Mouse (Mus musculus) MEL (cell line): ENCODE results near the gene Atf7ip. TPM values are rescaled to one million over a fixed set of nuclear protein-coding genes. Genes with fewer than 3 reads are reported as not detected.

ENCODE experiments used
- DNase-seq: peaks from one replicate; pipeline ENCODE4 v3.0.0; 2011; ENCODE audit warnings: low read depth, low spot score
- H3K27ac ChIP-seq: 2 replicates; pipeline ENCODE4 v1.5.1; 2012; ENCODE audit warnings: low read depth, mild to moderate bottlenecking, control low read depth, low read length, moderate library complexity; ENCODE audit not compliant: control insufficient read depth
- H3K27me3 ChIP-seq, 2 experiments: fragments of 150-350 bp in 1 of 2; sonication (generic) in 1 of 2; 2 replicates each; pipeline ENCODE4 v1.6.1; 2012; ENCODE audit warnings: low read length in 2 of 2, mild to moderate bottlenecking in 2 of 2, improper control_type of control experiment in 1 of 2, moderate library complexity in 1 of 2; ENCODE audit not compliant: insufficient read depth in 2 of 2, control insufficient read depth in 1 of 2
- H3K36me3 ChIP-seq, 2 experiments: 2 replicates each; pipeline ENCODE4 v1.6.1; 2012 to 2014; ENCODE audit warnings: low read length in 2 of 2, improper control_type of control experiment in 1 of 2, inconsistent platforms in 1 of 2, mild to moderate bottlenecking in 1 of 2; ENCODE audit not compliant: insufficient read depth in 2 of 2, control insufficient read depth in 1 of 2
- H3K4me1 ChIP-seq, 2 experiments: fragments of 150-350 bp in 1 of 2; sonication (generic) in 1 of 2; 2 replicates each; pipeline ENCODE4 v1.6.1; 2012; ENCODE audit warnings: low read length in 2 of 2, improper control_type of control experiment in 1 of 2, mild to moderate bottlenecking in 1 of 2; ENCODE audit not compliant: insufficient read depth in 2 of 2, control insufficient read depth in 1 of 2
- H3K4me3 ChIP-seq, 2 experiments: fragments of 150-350 bp in 1 of 2; sonication (generic) in 1 of 2; 2 replicates each; pipeline ENCODE4 v1.5.1; 2012; ENCODE audit warnings: low read depth in 2 of 2, low read length in 2 of 2, mild to moderate bottlenecking in 2 of 2, moderate library complexity in 2 of 2, control low read depth in 1 of 2, improper control_type of control experiment in 1 of 2; ENCODE audit not compliant: control insufficient read depth in 1 of 2, insufficient read depth in 1 of 2
- H3K79me2 ChIP-seq: 2 replicates; pipeline ENCODE4 v1.6.1; 2012; ENCODE audit warnings: mild to moderate bottlenecking, low read length, moderate library complexity; ENCODE audit not compliant: control insufficient read depth, poor library complexity, insufficient read depth
- H3K9ac ChIP-seq: 2 replicates; pipeline ENCODE4 v1.6.1; 2012; ENCODE audit warnings: low read depth, mild to moderate bottlenecking, control low read depth, low read length, moderate library complexity; ENCODE audit not compliant: control insufficient read depth, poor library complexity, severe bottlenecking
- H3K9me3 ChIP-seq: fragments of 150-350 bp; sonication (generic); replicated peaks from 2 replicates; pipeline ENCODE4 v1.6.1; 2012; ENCODE audit warnings: mild to moderate bottlenecking, low read length, improper control_type of control experiment, moderate library complexity; ENCODE audit not compliant: insufficient read depth
- CTCF ChIP-seq, 3 experiments: IDR thresholded peaks in 2 of 3; conservative IDR thresholded peaks in 1 of 3; 2 replicates each; pipeline ENCODE4 v1.5.1; 2011 to 2012; ENCODE audit warnings: low read length in 3 of 3, low read depth in 2 of 3, mild to moderate bottlenecking in 2 of 3, improper control_type of control experiment in 1 of 3, inconsistent platforms in 1 of 3, mixed read lengths in 1 of 3, moderate library complexity in 1 of 3; ENCODE audit not compliant: control insufficient read depth in 1 of 3, insufficient read depth in 1 of 3, poor library complexity in 1 of 3, severe bottlenecking in 1 of 3
- E2F4 ChIP-seq: IDR thresholded peaks from 2 replicates; pipeline ENCODE4 v1.6.1; 2011; ENCODE audit warnings: low read depth, low read length, improper control_type of control experiment, borderline replicate concordance
- GABPA ChIP-seq: IDR thresholded peaks from 2 replicates; pipeline ENCODE4 v1.6.1; 2012; ENCODE audit warnings: low read depth, mild to moderate bottlenecking, inconsistent platforms, low read length, improper control_type of control experiment, moderate library complexity
- MAZ ChIP-seq: IDR thresholded peaks from 2 replicates; pipeline ENCODE4 v1.6.1; 2012; ENCODE audit warnings: low read depth, mild to moderate bottlenecking, inconsistent platforms, low read length, improper control_type of control experiment
- POLR2AphosphoS2 ChIP-seq: IDR thresholded peaks from 2 replicates; pipeline ENCODE4 v1.6.1; 2011; ENCODE audit warnings: low read length, improper control_type of control experiment
- TAL1 ChIP-seq: IDR thresholded peaks from 2 replicates; pipeline ENCODE4 v1.6.1; 2012; ENCODE audit warnings: mild to moderate bottlenecking, inconsistent platforms, low read length, moderate library complexity, mixed read lengths
- UBTF ChIP-seq: IDR thresholded peaks from 2 replicates; pipeline ENCODE4 v1.6.1; 2012; ENCODE audit warnings: low read depth, mild to moderate bottlenecking, inconsistent platforms, low read length, improper control_type of control experiment, moderate library complexity, borderline replicate concordance; ENCODE audit not compliant: insufficient read depth
- USF1 ChIP-seq: IDR thresholded peaks from 2 replicates; pipeline ENCODE4 v1.6.1; 2014; ENCODE audit warnings: low read depth, mild to moderate bottlenecking, inconsistent platforms, low read length, improper control_type of control experiment, moderate library complexity
- ZC3H11A ChIP-seq: IDR thresholded peaks from 2 replicates; pipeline ENCODE4 v1.6.1; 2012; ENCODE audit warnings: low read depth, mild to moderate bottlenecking, inconsistent platforms, low read length, improper control_type of control experiment
- ZMIZ1 ChIP-seq: IDR thresholded peaks from 2 replicates; pipeline ENCODE4 v1.6.1; 2012; ENCODE audit warnings: low read depth, mild to moderate bottlenecking, inconsistent platforms, low read length, improper control_type of control experiment, moderate library complexity
- polyA plus RNA-seq, 2 experiments: library from polyadenylated mRNA; stranded (reverse) in 1 of 2; unstranded in 1 of 2; fragments of >175 nt in 1 of 2; fragments of >200 nt in 1 of 2; gene quantifications; 2 replicates each; pipeline versions ENCODE4 v1.2.1 to v1.2.4; 2012; ENCODE audit warnings: low replicate concordance in 2 of 2, low read depth in 1 of 2; ENCODE audit not compliant: insufficient read length in 2 of 2, insufficient read depth in 1 of 2, missing spikeins in 1 of 2
- total RNA-seq: library from RNA; depleted of rRNA; stranded (reverse); fragments of 300-350 nt; gene quantifications from 2 replicates; pipeline ENCODE4 v1.2.3, GENCODE M21; 2012

Atf7ip gene
- total and polyA plus RNA-seq, 3 experiments, result 7.3 to 56.1 (median 24.6) TPM

DNA sequence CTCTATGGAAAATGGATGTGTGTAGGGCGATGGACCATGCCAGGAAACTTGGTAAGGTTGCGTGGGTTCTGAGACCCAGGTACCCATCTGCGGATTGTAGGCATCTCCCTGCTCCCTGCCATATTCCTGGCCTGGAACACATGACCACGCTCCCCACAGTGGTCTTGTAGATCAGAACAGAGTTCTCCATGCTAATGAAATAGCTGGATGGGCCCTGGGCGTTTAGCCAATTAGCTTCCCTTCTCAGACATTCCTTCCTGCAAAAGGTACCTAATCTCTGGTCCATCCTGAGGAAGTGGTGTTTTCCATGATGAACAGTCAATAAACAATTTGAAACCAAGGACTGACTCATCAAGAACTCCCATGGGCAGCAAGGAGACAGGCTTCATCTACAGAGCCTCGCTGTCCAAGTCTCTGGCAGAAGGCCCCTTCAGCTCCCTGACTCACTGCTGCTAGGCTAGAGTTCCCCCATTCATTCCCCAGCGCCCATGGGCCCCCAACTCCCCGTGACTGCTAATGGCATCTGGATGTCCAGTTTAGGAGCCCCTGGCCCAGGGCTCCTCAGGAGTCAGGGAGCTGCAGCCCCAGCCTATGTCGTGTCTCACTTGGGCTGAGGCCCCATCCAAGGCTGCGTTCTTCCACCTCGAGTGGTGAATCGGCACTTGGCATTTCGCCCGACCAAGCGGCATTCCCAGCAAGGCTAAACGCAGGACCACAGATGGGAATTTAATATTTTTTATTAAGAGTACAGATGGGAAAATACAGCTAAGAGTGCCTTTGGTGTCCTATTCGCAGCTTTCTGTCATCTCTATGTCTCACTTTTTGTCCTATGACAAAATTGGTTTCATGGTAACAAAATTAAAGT lies 105.6 kb downstream of the Atf7ip start:
- no peak overlapping the region for H3K27ac ChIP-seq
- H3K4me1 ChIP-seq, result no peaks in the 10 kb centered on the region
- no peak overlapping the region for H3K4me3 ChIP-seq
- H3K27me3 ChIP-seq, result no peaks in the 10 kb centered on the region
- TF ChIP-seq USF1 (no peak), GABPA (no peak), MAZ (no peak), POLR2AphosphoS2 (peak; percentile 43; the same call in 1 of the 2 replicates)
- H3K79me2 ChIP-seq, result no peaks in the 10 kb centered on the region
- H3K9me3 ChIP-seq, result no peaks in the 10 kb centered on the region
- no peak overlapping the region for H3K9ac ChIP-seq
- DNase-seq, result no peak
- H3K36me3 ChIP-seq, result peaks cover 0 to 7% of the 10 kb centered on the region in 2 experiments; a peak in 2 of 4 replicates

GRCm38 (mm10) chr6:136612312-136612711 lies 106.3 kb downstream of the Atf7ip start:
- Histone ChIP-seq H3K36me3 (peaks cover 0 to 4% of the 10 kb centered on the region in 2 experiments; a peak in 2 of 4 replicates), H3K27me3 (no peaks in the 10 kb centered on the region), H3K4me1 (no peaks in the 10 kb centered on the region), H3K4me3 (no peak overlapping the region), H3K9ac (no peak overlapping the region), H3K79me2 (no peaks in the 10 kb centered on the region), H3K27ac (no peak overlapping the region), H3K9me3 (no peaks in the 10 kb centered on the region)
- peak; percentile 32 for DNase-seq
- TF ChIP-seq CTCF (IDR thresholded peaks at IDR 0.05 in 2 of 3, conservative IDR thresholded peaks at IDR 0.05 in 1 of 3; ENCODE audit: control insufficient read depth in 1 of 3, insufficient read depth in 1 of 3, low read depth in 2 of 3, low read length in 3 of 3, poor library complexity in 1 of 3, severe bottlenecking in 1 of 3) (peak in 2 of 3 experiments; percentile 24 to 34; a peak in 3 of 6 replicates), E2F4 (no peak), MAZ (no peak)

DNA sequence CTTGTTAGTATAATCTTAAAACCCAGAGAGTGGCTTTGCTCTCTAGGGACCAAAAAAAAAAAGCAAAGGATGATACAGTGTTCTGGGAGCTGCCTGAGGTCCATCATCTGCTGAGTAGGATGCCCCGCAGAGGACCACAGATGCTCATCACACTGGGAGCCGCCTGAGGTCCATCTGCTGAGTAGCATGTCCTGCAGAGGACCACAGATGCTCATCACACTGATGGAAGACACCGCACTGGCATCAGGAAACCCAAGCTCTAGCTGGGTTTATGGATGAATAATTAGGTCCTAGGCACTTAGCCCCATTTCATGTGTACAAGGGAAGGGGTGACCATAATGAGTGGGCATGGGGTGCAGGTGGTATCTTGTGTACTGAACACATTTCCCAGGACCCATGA lies 108.2 kb downstream of the Atf7ip start:
- H3K36me3 ChIP-seq, result no peaks in the 10 kb centered on the region; a peak in 1 of 4 replicates
- no peaks in the 10 kb centered on the region for H3K27me3 ChIP-seq
- H3K27ac ChIP-seq, result no peak overlapping the region
- no peaks in the 10 kb centered on the region for H3K79me2 ChIP-seq
- TF ChIP-seq TAL1, result no peak
- no peak for TF ChIP-seq UBTF
- TF ChIP-seq GABPA, result no peak
- TF ChIP-seq ZMIZ1, result no peak
- no peak for TF ChIP-seq ZC3H11A
- TF ChIP-seq POLR2AphosphoS2, result peak; percentile 24; the same call in 1 of the 2 replicates
- H3K4me1 ChIP-seq, result no peaks in the 10 kb centered on the region
- no peak overlapping the region for H3K4me3 ChIP-seq
- no peak for DNase-seq
- H3K9ac ChIP-seq, result no peak overlapping the region
- H3K9me3 ChIP-seq, result no peaks in the 10 kb centered on the region
